Mouse (Mus musculus) lung, postnatal 0 days (tissue): ENCODE data around the gene Triobp. TPM values are rescaled to one million over a fixed set of nuclear protein-coding genes. Genes with fewer than 3 reads are reported as not detected.

Experiments
- ATAC-seq: fragments of 200-750 bp; cut with Nextera tagmentation; 2 replicates; pipeline ENCODE4 v1.8.0; 2017; ENCODE audit warnings: moderate library complexity
- DNase-seq: peaks from one replicate; pipeline ENCODE4 v3.0.0-alpha.2; 2016; ENCODE audit warnings: low spot score
- H3K27ac ChIP-seq: fragments of 300-500 bp; sonication (generic); 2 replicates; pipeline ENCODE4 v1.5.1; 2014; ENCODE audit warnings: antibody characterized with exemption, mild to moderate bottlenecking, low read length, mixed read lengths
- H3K27me3 ChIP-seq: fragments of 300-500 bp; sonication (generic); replicated peaks from 2 replicates; pipeline ENCODE4 v1.6.1; 2014; ENCODE audit warnings: low read length, mixed read lengths; ENCODE audit not compliant: insufficient read depth
- H3K36me3 ChIP-seq: fragments of 300-500 bp; sonication (generic); 2 replicates; pipeline ENCODE4 v1.6.1; 2014; ENCODE audit warnings: low read length, mixed read lengths; ENCODE audit not compliant: insufficient read depth
- H3K4me1 ChIP-seq: fragments of 300-500 bp; sonication (generic); 2 replicates; pipeline ENCODE4 v1.6.1; 2014; ENCODE audit warnings: antibody characterized with exemption, low read depth, low read length, mixed read lengths; ENCODE audit not compliant: insufficient read depth
- H3K4me2 ChIP-seq: fragments of 300-500 bp; sonication (generic); replicated peaks from 2 replicates; pipeline ENCODE4 v1.6.1; 2014; ENCODE audit warnings: low read depth, mild to moderate bottlenecking, low read length, moderate library complexity, mixed read lengths
- H3K4me3 ChIP-seq: fragments of 300-500 bp; sonication (generic); 2 replicates; pipeline ENCODE4 v1.5.1; 2014; ENCODE audit warnings: low read depth, low read length
- H3K9ac ChIP-seq: fragments of 300-500 bp; sonication (generic); replicated peaks from 2 replicates; pipeline ENCODE4 v1.6.1; 2014; ENCODE audit warnings: low read depth, mild to moderate bottlenecking
- H3K9me3 ChIP-seq: fragments of 300-500 bp; sonication (generic); 2 replicates; pipeline ENCODE4 v1.6.1; 2016; ENCODE audit warnings: low read length, mixed read lengths
- CTCF ChIP-seq: IDR thresholded peaks from 2 replicates; pipeline ENCODE4 v1.5.1; 2016; ENCODE audit warnings: antibody characterized with exemption, mild to moderate bottlenecking
- EP300 ChIP-seq: IDR thresholded peaks from 2 replicates; pipeline ENCODE4 v1.6.1; 2016; ENCODE audit warnings: antibody characterized with exemption, mild to moderate bottlenecking, control low read depth
- WGBS: fragments of 180-500 bp; shearing (Covaris S2); extraction: QIAGEN DNeasy Blood & Tissue Kit; methylation state at CpG from one replicate; pipeline ENCODE4 v1.1.7; 2014; 5-methylcytosine and 5-hydroxymethylcytosine counted together
- polyA plus RNA-seq: library from polyadenylated mRNA; unstranded; fragments of >200 nt; fragmentation: Nextera tagmentation; extraction: Ambion mirVana; gene quantifications from 2 replicates; pipeline ENCODE4 v1.2.1, GENCODE M21; 2015

Triobp gene
- polyA plus RNA-seq, 1 experiment from 2014 or later = 23.9 TPM

- TF ChIP-seq CTCF (no peak), EP300 (no peak)
- 91% methylated on average over 14 of the region's 14 CpGs for WGBS
Observed at GRCm38 (mm10) chr15:78989152-78990092, 41.9 kb downstream of the Triobp start.

GRCm38 (mm10) chr15:78990093-78990463 lies 42.6 kb downstream of the Triobp start:
- TF ChIP-seq EP300 (no peak), CTCF (no peak)
- Histone ChIP-seq H3K27ac (no peak overlapping the region), H3K4me2 (no peak overlapping the region), H3K4me3 (no peak overlapping the region), H3K9me3 (no peaks in the 10 kb centered on the region), H3K9ac (no peak overlapping the region), H3K4me1 (0 out of 2 replicates have a peak, but pooled peaks cover 2% of the 10 kb centered on the region), H3K27me3 (no peaks in the 10 kb centered on the region), H3K36me3 (peaks cover 43% of the 10 kb centered on the region)
- DNase-seq = no peak
- WGBS = 91% methylated on average over 9 of the region's 9 CpGs
- no peak for ATAC-seq

More at GRCm38 (mm10) chr15:78989152-78990092, 41.9 kb downstream of the Triobp start:
- ATAC-seq (no peak), DNase-seq (no peak)
- Histone ChIP-seq H3K27me3 (no peaks in the 10 kb centered on the region), H3K4me3 (no peak overlapping the region), H3K4me1 (0 out of 2 replicates have a peak, but pooled peaks cover 4% of the 10 kb centered on the region), H3K9ac (no peak overlapping the region), H3K36me3 (peaks cover 42% of the 10 kb centered on the region), H3K9me3 (no peaks in the 10 kb centered on the region), H3K4me2 (no peak overlapping the region), H3K27ac (no peak overlapping the region)

- DNase-seq (no peak), ATAC-seq (no peak)
- no peak overlapping the region for H3K27ac ChIP-seq
- no peak overlapping the region for H3K9ac ChIP-seq
- WGBS = 88% methylated on average over 25 of the region's 25 CpGs
- H3K4me1 ChIP-seq = no peaks in the 10 kb centered on the region
- H3K27me3 ChIP-seq = no peaks in the 10 kb centered on the region
- no peak overlapping the region for H3K4me2 ChIP-seq
- TF ChIP-seq CTCF (no peak), EP300 (no peak)
- no peak overlapping the region for H3K4me3 ChIP-seq
- peaks cover 43% of the 10 kb centered on the region for H3K36me3 ChIP-seq
- no peaks in the 10 kb centered on the region for H3K9me3 ChIP-seq
Observed at GRCm38 (mm10) chr15:78990970-78991525, 43.5 kb downstream of the Triobp start.

GRCm38 (mm10) chr15:78992235-78992634 lies 44.7 kb downstream of the Triobp start:
- no peaks in the 10 kb centered on the region for H3K9me3 ChIP-seq
- no peaks in the 10 kb centered on the region for H3K27me3 ChIP-seq
- H3K4me2 ChIP-seq = no peak overlapping the region
- no peak for TF ChIP-seq EP300
- peak; percentile 45 for TF ChIP-seq CTCF
- WGBS = 91% methylated on average over 7 of the region's 7 CpGs
- ATAC-seq (no peak), DNase-seq (no peak)
- no peak overlapping the region for H3K27ac ChIP-seq
- no peaks in the 10 kb centered on the region for H3K4me1 ChIP-seq
- H3K9ac ChIP-seq = no peak overlapping the region
- no peak overlapping the region for H3K4me3 ChIP-seq
- peaks cover 43% of the 10 kb centered on the region for H3K36me3 ChIP-seq

GRCm38 (mm10) chr15:78992925-78993324 lies 45.4 kb downstream of the Triobp start:
- H3K36me3 ChIP-seq = peaks cover 46% of the 10 kb centered on the region
- 97% methylated on average over 24 of the region's 24 CpGs for WGBS
- no peak overlapping the region for H3K4me2 ChIP-seq
- TF ChIP-seq CTCF (no peak), EP300 (no peak)
- no peaks in the 10 kb centered on the region for H3K4me1 ChIP-seq
- H3K27me3 ChIP-seq = no peaks in the 10 kb centered on the region
- H3K27ac ChIP-seq = no peak overlapping the region
- DNase-seq = no peak
- no peaks in the 10 kb centered on the region for H3K9me3 ChIP-seq
- ATAC-seq = no peak
- H3K9ac ChIP-seq = no peak overlapping the region
- H3K4me3 ChIP-seq = no peak overlapping the region

GRCm38 (mm10) chr15:78995916-78996315 lies 48.4 kb downstream of the Triobp start:
- Histone ChIP-seq H3K4me3 (no peak overlapping the region), H3K4me1 (no peaks in the 10 kb centered on the region), H3K4me2 (no peak overlapping the region), H3K36me3 (peaks cover 38% of the 10 kb centered on the region), H3K27me3 (no peaks in the 10 kb centered on the region), H3K27ac (no peak overlapping the region), H3K9me3 (no peaks in the 10 kb centered on the region), H3K9ac (no peak overlapping the region)
- TF ChIP-seq CTCF = no peak
- no peak for TF ChIP-seq EP300
- WGBS = 95% methylated on average over 4 of the region's 4 CpGs
- ATAC-seq (no peak), DNase-seq (no peak)
